Mouse (Mus musculus): Measurements from ENCODE around the gene Cd300ld3.

DNA sequence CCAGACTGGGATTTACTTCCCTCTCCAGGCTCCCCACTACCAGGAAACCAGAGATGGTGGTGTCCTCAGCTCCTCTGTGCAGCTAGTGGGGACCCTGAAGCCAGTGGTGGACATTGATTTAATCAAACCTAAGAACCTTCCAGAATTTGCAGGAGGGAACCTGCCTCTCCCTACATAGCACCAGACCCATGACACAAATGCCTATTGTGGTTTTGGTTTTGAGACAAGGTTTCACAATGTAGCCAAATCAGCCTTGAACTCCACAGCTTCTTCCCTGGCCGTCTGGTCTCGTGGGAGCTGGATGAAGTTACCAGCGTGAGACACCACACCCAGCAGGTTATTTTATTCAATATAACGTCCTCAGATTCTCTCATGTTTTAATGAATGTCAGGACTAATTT is 10.5 kb upstream of the Cd300ld3 start:
- TF ChIP-seq CTCF (IDR thresholded peaks at IDR 0.05; ENCODE audit: extremely low read depth, insufficient read depth, insufficient read length, insufficient replicate concordance) = no peak
- no peak for TF ChIP-seq POLR2A (IDR thresholded peaks at IDR 0.05; ENCODE audit: low read depth, low read length)
